Mouse (Mus musculus) ovary, adult 10 weeks (tissue): Measurements from ENCODE around the gene Olfr419. TPM values are rescaled to one million over a fixed set of nuclear protein-coding genes. Genes with fewer than 3 reads are reported as not detected.

Experiments used
- polyA plus RNA-seq: library from polyadenylated mRNA; stranded (reverse); fragments of 350-450 nt; fragmentation: Illumina TruSeq; extraction: RNeasy Lipid Tissue Mini Kit (QIAGEN cat#74804); gene quantifications from one replicate; pipeline ENCODE4 v1.2.3, GENCODE M21; 2014

Gene Olfr419
- polyA plus RNA-seq: not detected

GRCm38 (mm10) chr1:174251961-174252360 is at the start of gene Olfr419:
Olfr419 (minus strand) TSS chr1:174252061.

Other genes starting within 250 kb of the Olfr419 start
- gene Ifi205, start 220.3 kb downstream of the Olfr419 start, polyA plus RNA-seq: 43.6 TPM
- not detected for gene Olfr433, start 211.4 kb downstream of the Olfr419 start, polyA plus RNA-seq
- gene Olfr432, start 202.9 kb downstream of the Olfr419 start, polyA plus RNA-seq: not detected
- gene Olfr430, start 185.5 kb downstream of the Olfr419 start, polyA plus RNA-seq: not detected
- gene Olfr429, start 167.7 kb downstream of the Olfr419 start, polyA plus RNA-seq: not detected
- not detected for gene Olfr427, start 155.2 kb downstream of the Olfr419 start, polyA plus RNA-seq
- gene Olfr231, start 130.9 kb downstream of the Olfr419 start, polyA plus RNA-seq: not detected
- gene Olfr424, start 120.5 kb downstream of the Olfr419 start, polyA plus RNA-seq: not detected
- not detected for gene Olfr420, start 96.4 kb downstream of the Olfr419 start, polyA plus RNA-seq
- not detected for gene Spta1, start 79.3 kb downstream of the Olfr419 start, polyA plus RNA-seq
- 0.88 TPM for gene Mptx1, start 78.5 kb upstream of the Olfr419 start, polyA plus RNA-seq
- gene Olfr417, start 113.1 kb upstream of the Olfr419 start, polyA plus RNA-seq: not detected
- not detected for gene Olfr248, start 139.0 kb upstream of the Olfr419 start, polyA plus RNA-seq
- gene Olfr414, start 172.0 kb upstream of the Olfr419 start, polyA plus RNA-seq: not detected
- not detected for gene Olfr220, start 190.0 kb upstream of the Olfr419 start, polyA plus RNA-seq
- 7.9 TPM for gene Fmn2, start 249.8 kb upstream of the Olfr419 start, polyA plus RNA-seq